8 mouse cellular contexts compared by ENCODE assay signal in genomic region chr5:149679362-149679761, GRCm38 (mm10). TPM values are rescaled to one million over a fixed set of nuclear protein-coding genes. Genes with fewer than 3 reads are reported as not detected.
DNase-seq lines count a peak whose midpoint lies in the region; ATAC-seq and TF ChIP-seq lines count a peak whose summit lies in the region.

No protein-coding gene starts in this region.

- peaks cover 10% of the 10 kb centered on the region for H3K4me1 ChIP-seq in lung, embryonic 16.5 days (replicated peaks; ENCODE audit: control insufficient read depth, insufficient read depth, low read length)
- H3K4me1 ChIP-seq in lung, adult 2 months (ENCODE audit: control insufficient read depth, insufficient read depth, low read length) = peaks cover 8% of the 10 kb centered on the region
- no peaks in the 10 kb centered on the region for H3K4me1 ChIP-seq in embryonic facial prominence, embryonic 11.5 days (ENCODE audit: control insufficient read depth, insufficient read depth, low read length)
- H3K4me1 ChIP-seq in intestine, embryonic 15.5 days (replicated peaks) = peaks cover 9% of the 10 kb centered on the region
- H3K4me1 ChIP-seq in midbrain, embryonic 15.5 days = peaks cover 15% of the 10 kb centered on the region

- H3K36me3 ChIP-seq in lung, embryonic 16.5 days (ENCODE audit: control insufficient read depth, insufficient read depth, low read length) = no peaks in the 10 kb centered on the region
- no peaks in the 10 kb centered on the region for H3K36me3 ChIP-seq in embryonic facial prominence, embryonic 11.5 days (replicated peaks; ENCODE audit: control insufficient read depth, insufficient read depth, low read depth, low read length)
- H3K36me3 ChIP-seq in intestine, embryonic 15.5 days = no peaks in the 10 kb centered on the region
- no peaks in the 10 kb centered on the region for H3K36me3 ChIP-seq in midbrain, embryonic 15.5 days (replicated peaks)

- peak overlapping the region; percentile 89; the same call in 1 of the 2 replicates for H3K9ac ChIP-seq in lung, embryonic 16.5 days (ENCODE audit: low read length)
- peak overlapping the region; percentile 92 for H3K9ac ChIP-seq in embryonic facial prominence, embryonic 11.5 days (replicated peaks; ENCODE audit: low read length)
- H3K9ac ChIP-seq in intestine, embryonic 15.5 days = peak overlapping the region; percentile 89
- H3K9ac ChIP-seq in midbrain, embryonic 15.5 days = peak overlapping the region; percentile 64; the same call in 1 of the 2 replicates

- no peaks in the 10 kb centered on the region for H3K27me3 ChIP-seq in lung, embryonic 16.5 days (ENCODE audit: control insufficient read depth, insufficient read depth, low read depth, low read length)
- no peaks in the 10 kb centered on the region for H3K27me3 ChIP-seq in embryonic facial prominence, embryonic 11.5 days (ENCODE audit: control insufficient read depth, insufficient read depth, low read length)
- no peaks in the 10 kb centered on the region for H3K27me3 ChIP-seq in intestine, embryonic 15.5 days (replicated peaks)
- H3K27me3 ChIP-seq in midbrain, embryonic 15.5 days (replicated peaks) = no peaks in the 10 kb centered on the region

- no peak for DNase-seq in lung, adult 2 months
- peak; percentile 30 for DNase-seq in embryonic facial prominence, embryonic 11.5 days (ENCODE audit: low spot score)
- DNase-seq in Muller cell, postnatal 12 days (ENCODE audit: inconsistent ontology term) = no peak
- DNase-seq in thymus, postnatal 10 days (ENCODE audit: low spot score in 2 of 2) = no peak

- peak overlapping the region; percentile 78 for H3K4me3 ChIP-seq in lung, embryonic 16.5 days (ENCODE audit: low read length)
- no peak overlapping the region for H3K4me3 ChIP-seq in lung, adult 2 months (replicated peaks; ENCODE audit: extremely low read depth, low read depth, low read length)
- H3K4me3 ChIP-seq in embryonic facial prominence, embryonic 11.5 days (ENCODE audit: low read depth, low read length) = peak overlapping the region; percentile 73
- peak overlapping the region; percentile 83 for H3K4me3 ChIP-seq in intestine, embryonic 15.5 days (replicated peaks)
- peak overlapping the region; percentile 85 for H3K4me3 ChIP-seq in midbrain, embryonic 15.5 days

- no peak for TF ChIP-seq POLR2A in lung, adult 2 months (IDR thresholded peaks at IDR 0.05; ENCODE audit: borderline replicate concordance, extremely low read depth, low read depth, low read length)

- ATAC-seq in lung, embryonic 16.5 days (ENCODE audit: low read depth) = no peak
- no peak; the same call in 1 of the 2 replicates for ATAC-seq in embryonic facial prominence, embryonic 11.5 days (replicated peaks; ENCODE audit: insufficient number of reproducible peaks, low FRiP score, low TSS enrichment, low read depth)
- ATAC-seq in intestine, embryonic 15.5 days = no peak
- ATAC-seq in midbrain, embryonic 15.5 days (replicated peaks) = no peak
- ATAC-seq in granulocyte monocyte progenitor cell, adult 5-6 weeks (replicated peaks; ENCODE audit: poor library complexity, severe bottlenecking) = no peak

- TF ChIP-seq CTCF in lung, adult 2 months (IDR thresholded peaks at IDR 0.05; ENCODE audit: insufficient read depth, low read length) = no peak

- 10% methylated on average over 12 of the region's 12 CpGs for WGBS in lung, embryonic 16.5 days
- WGBS in lung, adult 2 months = 27% methylated on average over 12 of the region's 12 CpGs
- WGBS in embryonic facial prominence, embryonic 11.5 days = 11% methylated on average over 12 of the region's 12 CpGs
- 8% methylated on average over 12 of the region's 12 CpGs for WGBS in intestine, embryonic 15.5 days
- 6% methylated on average over 12 of the region's 12 CpGs for WGBS in midbrain, embryonic 15.5 days

- peak overlapping the region; percentile 99 for H3K4me2 ChIP-seq in lung, embryonic 16.5 days (ENCODE audit: low read depth, low read length)
- H3K4me2 ChIP-seq in embryonic facial prominence, embryonic 11.5 days (ENCODE audit: low read depth, low read length) = peak overlapping the region; percentile 89
- peak overlapping the region; percentile 97 for H3K4me2 ChIP-seq in intestine, embryonic 15.5 days (replicated peaks)
- H3K4me2 ChIP-seq in midbrain, embryonic 15.5 days = peak overlapping the region; percentile 87

- no peaks in the 10 kb centered on the region for H3K9me3 ChIP-seq in lung, embryonic 16.5 days (ENCODE audit: control insufficient read depth, low read length)
- H3K9me3 ChIP-seq in embryonic facial prominence, embryonic 11.5 days (replicated peaks; ENCODE audit: control insufficient read depth, low read length) = no peaks in the 10 kb centered on the region
- no peaks in the 10 kb centered on the region for H3K9me3 ChIP-seq in intestine, embryonic 15.5 days
- no peaks in the 10 kb centered on the region for H3K9me3 ChIP-seq in midbrain, embryonic 15.5 days

- H3K27ac ChIP-seq in lung, embryonic 16.5 days (ENCODE audit: low read length) = no peak overlapping the region
- H3K27ac ChIP-seq in embryonic facial prominence, embryonic 11.5 days (replicated peaks; ENCODE audit: low read depth, low read length) = no peak overlapping the region
- H3K27ac ChIP-seq in intestine, embryonic 15.5 days = no peak overlapping the region
- H3K27ac ChIP-seq in midbrain, embryonic 15.5 days = no peak overlapping the region

RNA-seq across cellular contexts. Expression of gene B3glct, which starts 1.3 kb away (rescaled TPM):
- 13.0 and 13.8 TPM in 2 replicates for polyA plus RNA-seq in lung, embryonic 16.5 days (2015; fragmentation: Nextera tagmentation; extraction: Ambion mirVana)
- 3.9 and 5.1 TPM in 2 replicates for polyA plus RNA-seq in lung, adult 2 months (2012; rRNA removed)
- polyA plus RNA-seq in embryonic facial prominence, embryonic 11.5 days (2014; fragmentation: Nextera tagmentation; extraction: Ambion mirVana) = 16.8 and 19.0 TPM in 2 replicates
- polyA plus RNA-seq in intestine, embryonic 15.5 days (2015; fragmentation: Nextera tagmentation; extraction: Ambion mirVana) = 11.2 and 12.3 TPM in 2 replicates
- 14.7 and 15.7 TPM in 2 replicates for polyA plus RNA-seq in midbrain, embryonic 15.5 days (2015; fragmentation: Nextera tagmentation; extraction: Ambion mirVana)
- total RNA-seq in granulocyte monocyte progenitor cell, adult 5-6 weeks (2014; fragmentation: Nextera tagmentation) = 10.4 and 14.2 TPM in 2 replicates
- 4.8 and 10.1 TPM in 2 replicates for total RNA-seq in granulocyte monocyte progenitor cell, adult 5-6 weeks (2017)

RNA-seq across cellular contexts. Expression of gene Hsph1, which starts 43.2 kb away (rescaled TPM):
- polyA plus RNA-seq in lung, embryonic 16.5 days (2015; fragmentation: Nextera tagmentation; extraction: Ambion mirVana) = 42.6 and 44.6 TPM in 2 replicates
- 7.3 and 7.7 TPM in 2 replicates for polyA plus RNA-seq in lung, adult 2 months (2012; rRNA removed)
- 129 and 131 TPM in 2 replicates for polyA plus RNA-seq in embryonic facial prominence, embryonic 11.5 days (2014; fragmentation: Nextera tagmentation; extraction: Ambion mirVana)
- 54.8 and 56.8 TPM in 2 replicates for polyA plus RNA-seq in intestine, embryonic 15.5 days (2015; fragmentation: Nextera tagmentation; extraction: Ambion mirVana)
- 103 and 105 TPM in 2 replicates for polyA plus RNA-seq in midbrain, embryonic 15.5 days (2015; fragmentation: Nextera tagmentation; extraction: Ambion mirVana)
- 44.5 and 46.7 TPM in 2 replicates for total RNA-seq in granulocyte monocyte progenitor cell, adult 5-6 weeks (2014; fragmentation: Nextera tagmentation)
- 27.7 and 42.5 TPM in 2 replicates for total RNA-seq in granulocyte monocyte progenitor cell, adult 5-6 weeks (2017)
